Mouse (Mus musculus) hindbrain, embryonic 12.5 days (tissue): ENCODE results near the gene Nfe2l2. TPM values are rescaled to one million over a fixed set of nuclear protein-coding genes. Genes with fewer than 3 reads are reported as not detected.
A peak's percentile ranks its signal among the peaks of the same experiment; 100 is the strongest.

Experiments
- ATAC-seq: fragments of 200-750 bp; cut with Nextera tagmentation; 2 replicates; pipeline ENCODE4 v1.8.0; 2017; ENCODE audit warnings: moderate TSS enrichment; ENCODE audit not compliant: low FRiP score
- H3K27ac ChIP-seq: fragments of 300-500 bp; sonication (generic); 2 replicates; pipeline ENCODE4 v1.5.1; 2016; ENCODE audit warnings: mild to moderate bottlenecking
- H3K27me3 ChIP-seq: fragments of 300-500 bp; sonication (generic); 2 replicates; pipeline ENCODE4 v1.6.1; 2016; ENCODE audit warnings: mild to moderate bottlenecking
- H3K36me3 ChIP-seq: fragments of 300-500 bp; sonication (generic); 2 replicates; pipeline ENCODE4 v1.6.1; 2016; ENCODE audit warnings: mild to moderate bottlenecking
- H3K4me1 ChIP-seq: fragments of 300-500 bp; sonication (generic); 2 replicates; pipeline ENCODE4 v1.6.1; 2016
- H3K4me2 ChIP-seq: fragments of 300-500 bp; sonication (generic); replicated peaks from 2 replicates; pipeline ENCODE4 v1.6.1; 2016; ENCODE audit warnings: mild to moderate bottlenecking
- H3K4me3 ChIP-seq: fragments of 300-500 bp; sonication (generic); 2 replicates; pipeline ENCODE4 v1.5.1; 2016; ENCODE audit warnings: mild to moderate bottlenecking
- H3K9ac ChIP-seq: fragments of 300-500 bp; sonication (generic); 2 replicates; pipeline ENCODE4 v1.6.1; 2016; ENCODE audit warnings: mild to moderate bottlenecking, moderate library complexity
- H3K9me3 ChIP-seq: fragments of 300-500 bp; sonication (generic); replicated peaks from 2 replicates; pipeline ENCODE4 v1.6.1; 2016; ENCODE audit warnings: mild to moderate bottlenecking
- WGBS: fragments of 180-500 bp; shearing (Covaris S2); methylation state at CpG from one replicate; pipeline ENCODE4 v1.1.7; 2016; 5-methylcytosine and 5-hydroxymethylcytosine counted together
- polyA plus RNA-seq: library from polyadenylated mRNA; unstranded; fragments of >200 nt; fragmentation: Nextera tagmentation; extraction: Ambion mirVana; gene quantifications from 2 replicates; pipeline ENCODE4 v1.2.1, GENCODE M21; 2016

Nfe2l2 gene
- polyA plus RNA-seq, 1 experiment from 2014 or later, result 20.0 TPM

DNA sequence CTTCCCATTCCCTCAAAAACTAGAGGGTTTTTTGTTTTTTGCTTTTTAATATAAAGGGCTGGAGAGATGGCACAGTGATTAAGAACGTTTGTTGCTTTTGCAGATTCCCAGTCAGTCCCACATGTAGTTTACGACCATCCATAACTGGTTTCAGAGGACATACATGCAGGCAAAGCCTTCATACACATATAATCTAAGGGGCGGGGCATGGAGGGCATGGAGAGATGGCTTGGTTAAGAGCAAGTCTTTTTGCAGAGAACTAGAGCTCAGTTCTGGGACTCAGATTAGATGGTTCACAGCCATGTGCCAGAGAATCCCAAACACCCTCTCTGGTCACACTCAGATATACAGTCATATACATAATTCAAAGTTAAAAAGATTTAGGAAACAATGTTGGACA lies 31.9 kb downstream of the Nfe2l2 start:
- no peak overlapping the region for H3K4me2 ChIP-seq
- no peak overlapping the region for H3K27ac ChIP-seq
- H3K36me3 ChIP-seq, result no peaks in the 10 kb centered on the region
- ATAC-seq, result no peak
- 82% methylated on average over 3 of the region's 3 CpGs for WGBS
- H3K27me3 ChIP-seq, result no peaks in the 10 kb centered on the region
- no peak overlapping the region for H3K4me3 ChIP-seq
- H3K4me1 ChIP-seq, result peaks cover 4% of the 10 kb centered on the region
- no peak overlapping the region for H3K9ac ChIP-seq
- no peaks in the 10 kb centered on the region for H3K9me3 ChIP-seq

DNA sequence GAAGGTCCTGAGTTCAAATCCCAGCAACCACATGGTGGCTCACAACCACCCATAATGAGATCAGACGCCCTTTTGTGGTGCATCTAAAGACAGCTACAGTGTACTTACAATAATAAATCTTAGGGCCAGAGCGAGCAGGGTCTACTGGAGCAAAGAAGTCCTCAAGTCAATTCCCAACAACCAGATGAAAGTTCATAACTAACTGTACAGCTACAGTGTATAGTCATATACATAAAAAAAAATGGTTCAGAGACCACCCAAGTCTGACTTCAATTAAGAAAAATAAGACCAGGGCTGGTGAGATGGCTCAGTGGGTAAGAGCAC lies 33.1 kb downstream of the Nfe2l2 start:
- Histone ChIP-seq H3K4me1 (no peaks in the 10 kb centered on the region), H3K27me3 (no peaks in the 10 kb centered on the region), H3K36me3 (no peaks in the 10 kb centered on the region), H3K9ac (no peak overlapping the region), H3K4me2 (no peak overlapping the region), H3K27ac (no peak overlapping the region), H3K9me3 (no peaks in the 10 kb centered on the region), H3K4me3 (no peak overlapping the region)
- WGBS, result 89% methylated on average over 2 of the region's 2 CpGs
- ATAC-seq, result no peak

DNA sequence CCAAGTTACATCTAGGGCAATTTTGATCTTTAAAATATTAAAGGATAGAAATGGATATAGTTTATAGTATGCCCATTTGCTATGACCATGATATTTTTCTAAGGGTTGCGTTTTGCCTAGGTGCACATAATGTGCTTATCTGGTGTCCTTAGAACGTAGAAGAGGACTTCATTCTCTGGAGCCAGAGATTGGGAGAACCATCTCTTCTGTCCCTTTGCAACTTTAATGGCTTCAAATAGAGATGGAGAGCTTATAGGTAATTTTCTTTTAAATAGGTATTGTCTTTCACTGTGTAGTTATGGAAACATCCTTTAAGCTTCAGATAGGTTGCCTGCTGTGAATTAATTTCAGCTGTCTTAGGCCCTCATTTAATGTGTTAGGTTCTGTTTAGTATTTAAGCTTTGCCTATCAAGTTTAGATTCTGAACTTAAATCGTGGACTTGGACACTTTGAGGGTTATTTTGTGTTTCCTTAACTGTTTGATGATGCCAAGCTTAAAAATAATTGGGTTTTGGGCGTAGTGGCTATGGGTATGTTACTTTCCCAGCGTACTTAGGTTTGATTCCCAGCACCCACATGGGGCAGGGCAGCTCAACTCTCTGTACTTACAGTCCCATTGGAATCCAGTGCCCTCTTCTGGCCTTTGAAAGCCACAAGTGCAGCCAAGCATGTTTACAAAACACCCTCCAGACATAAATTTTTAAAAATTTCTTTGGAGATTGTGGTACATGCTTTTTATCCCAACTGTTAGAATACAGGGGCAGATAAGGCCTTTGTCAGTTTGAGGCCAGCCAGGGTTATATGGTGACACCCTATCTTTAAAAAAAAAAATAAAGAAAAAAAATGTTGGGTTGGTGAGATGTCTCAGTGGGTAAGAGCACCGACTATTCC lies 33.8 kb downstream of the Nfe2l2 start:
- no peaks in the 10 kb centered on the region for H3K9me3 ChIP-seq
- no peaks in the 10 kb centered on the region for H3K27me3 ChIP-seq
- no peak overlapping the region for H3K4me2 ChIP-seq
- no peak overlapping the region for H3K9ac ChIP-seq
- no peak overlapping the region for H3K27ac ChIP-seq
- no peaks in the 10 kb centered on the region for H3K36me3 ChIP-seq
- 87% methylated on average over 6 of the region's 6 CpGs for WGBS
- H3K4me3 ChIP-seq, result no peak overlapping the region
- H3K4me1 ChIP-seq, result no peaks in the 10 kb centered on the region
- no peak for ATAC-seq

DNA sequence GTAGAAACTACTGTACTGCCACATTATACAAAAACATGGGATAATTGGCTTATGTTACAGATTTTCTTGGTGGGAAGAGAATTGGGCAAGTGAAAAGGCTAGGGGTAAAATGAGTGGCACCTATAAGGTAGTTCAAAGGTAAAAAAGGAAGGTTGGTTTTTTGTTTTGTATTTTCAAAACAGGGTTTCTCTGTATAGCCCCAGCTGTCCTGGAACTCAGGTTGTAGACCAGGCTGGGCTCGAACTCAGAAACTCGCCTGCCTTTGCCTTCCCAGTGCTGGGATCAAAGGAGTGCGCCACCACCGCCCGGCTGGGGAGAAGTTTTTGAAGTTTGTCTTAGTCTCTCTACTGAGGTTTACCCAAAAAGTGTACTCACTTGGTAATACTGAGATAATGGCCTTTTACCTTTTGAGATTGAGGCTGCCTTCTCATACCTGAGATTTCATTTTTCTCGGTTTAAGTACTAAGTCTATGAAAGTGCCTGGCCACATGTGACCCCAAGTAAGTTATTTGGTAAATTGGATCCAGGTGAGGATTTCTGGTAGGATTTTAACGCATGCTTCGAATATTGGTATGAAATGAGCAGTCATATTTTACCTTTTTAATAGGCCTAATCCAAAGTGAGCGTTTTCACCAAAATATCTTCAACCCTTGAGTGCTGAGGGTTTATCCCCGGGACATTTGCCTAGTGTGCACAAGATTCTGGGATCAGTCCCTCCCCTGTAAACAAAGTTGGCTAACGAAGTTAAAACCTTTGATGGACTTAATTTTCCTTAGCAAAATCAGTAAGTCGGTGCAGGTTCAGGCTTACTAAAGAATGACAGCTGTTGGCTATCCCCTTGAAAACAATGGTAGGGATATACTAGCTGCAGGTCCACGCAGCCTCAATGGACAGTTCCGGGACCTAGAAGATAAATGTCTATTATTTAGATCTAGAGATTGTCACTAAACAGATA lies 34.7 kb downstream of the Nfe2l2 start:
- 44% methylated on average over 14 of the region's 14 CpGs for WGBS
- no peak overlapping the region for H3K9ac ChIP-seq
- H3K4me2 ChIP-seq, result no peak overlapping the region
- H3K36me3 ChIP-seq, result peaks cover 3% of the 10 kb centered on the region; the same call in 1 of the 2 replicates
- no peak overlapping the region for H3K27ac ChIP-seq
- H3K27me3 ChIP-seq, result no peaks in the 10 kb centered on the region
- no peak for ATAC-seq
- H3K4me1 ChIP-seq, result no peaks in the 10 kb centered on the region
- no peaks in the 10 kb centered on the region for H3K9me3 ChIP-seq
- no peak overlapping the region for H3K4me3 ChIP-seq

DNA sequence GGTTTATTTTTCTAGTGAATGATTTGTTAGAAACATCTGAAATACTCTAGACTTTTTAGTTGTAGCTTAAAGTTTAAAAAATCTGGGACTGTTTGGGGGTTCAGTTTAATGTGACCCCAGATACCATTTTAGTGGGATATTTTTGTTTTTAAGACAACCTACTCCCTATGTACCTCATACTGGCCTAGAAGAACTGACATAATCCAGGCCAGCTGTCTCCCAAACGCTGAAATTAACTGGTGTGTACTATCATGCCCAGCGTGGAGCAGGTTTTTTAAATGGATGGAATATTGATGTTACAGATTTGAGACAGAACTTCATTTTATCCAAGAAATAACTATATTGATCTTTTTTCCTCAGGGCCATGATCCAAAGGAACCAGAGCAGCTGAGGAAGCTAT lies 43.3 kb downstream of the Nfe2l2 start:
- H3K9me3 ChIP-seq, result no peaks in the 10 kb centered on the region
- peak overlapping the region; percentile 86 for H3K4me2 ChIP-seq
- peaks cover 20% of the 10 kb centered on the region for H3K4me1 ChIP-seq
- peak overlapping the region; percentile 98; the same call in 1 of the 2 replicates for H3K9ac ChIP-seq
- peak overlapping the region; percentile 94 for H3K4me3 ChIP-seq
- H3K36me3 ChIP-seq, result peaks cover 27% of the 10 kb centered on the region
- H3K27ac ChIP-seq, result no peak overlapping the region
- WGBS, result 40% methylated on average over 2 of the region's 2 CpGs
- H3K27me3 ChIP-seq, result no peaks in the 10 kb centered on the region
- no peak for ATAC-seq

DNA sequence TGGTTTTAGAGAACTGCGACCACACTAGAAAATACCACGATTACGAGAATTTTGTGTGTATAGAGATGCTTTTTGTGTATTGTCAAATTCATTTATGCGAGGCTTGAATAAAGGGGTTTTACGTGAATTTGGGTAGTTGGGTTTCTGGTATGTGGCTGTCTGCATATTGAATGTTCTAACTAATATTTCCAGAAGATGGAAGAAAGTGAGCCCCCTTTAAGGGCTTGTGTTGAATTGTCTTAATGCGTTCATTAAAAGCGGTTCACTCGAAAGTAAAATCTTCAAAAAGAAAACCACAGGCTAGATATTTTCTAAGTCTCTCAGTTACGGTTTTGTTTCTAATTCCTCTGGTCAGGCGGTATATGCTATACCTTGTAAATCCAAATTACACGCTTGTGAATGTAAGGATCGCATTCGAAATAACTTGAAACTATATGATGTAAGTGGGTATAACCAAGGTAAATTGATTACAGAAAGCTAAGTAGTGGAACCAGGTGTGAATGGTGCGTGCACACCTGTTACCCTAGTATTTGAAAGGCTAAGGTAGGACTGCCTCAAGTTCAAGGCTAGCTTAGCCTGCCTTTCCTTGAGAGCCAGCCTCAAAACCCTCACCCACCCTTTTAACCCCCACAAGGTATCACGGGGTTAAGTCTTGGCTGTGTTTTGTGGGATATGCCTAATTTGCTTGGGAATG lies 44.0 kb downstream of the Nfe2l2 start:
- peak overlapping the region; percentile 96 for H3K27ac ChIP-seq
- H3K4me3 ChIP-seq, result peak overlapping the region; percentile 94
- H3K9me3 ChIP-seq, result no peaks in the 10 kb centered on the region
- H3K4me2 ChIP-seq, result peak overlapping the region; percentile 86
- peak overlapping the region; percentile 98 for H3K9ac ChIP-seq
- WGBS, result 4% methylated on average over 15 of the region's 15 CpGs
- H3K4me1 ChIP-seq, result peaks cover 20% of the 10 kb centered on the region
- peaks cover 27% of the 10 kb centered on the region for H3K36me3 ChIP-seq
- ATAC-seq, result no peak
- no peaks in the 10 kb centered on the region for H3K27me3 ChIP-seq

DNA sequence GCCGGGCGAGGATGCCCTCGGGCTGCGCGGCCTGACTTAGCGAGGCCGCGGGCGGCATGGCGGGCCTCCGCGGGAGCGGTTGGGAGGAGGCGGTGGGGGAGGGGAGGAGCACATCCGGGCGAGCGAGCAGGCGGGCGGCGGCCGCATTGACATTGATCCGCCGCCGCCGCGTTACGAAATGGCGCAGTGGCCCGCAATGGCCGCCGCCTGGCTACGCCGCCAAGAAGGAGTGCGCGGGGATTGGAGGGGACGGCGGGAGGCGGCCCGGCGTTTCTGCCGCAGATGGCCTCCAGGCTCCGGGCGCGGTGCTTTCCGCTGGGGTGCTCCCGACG lies 44.8 kb downstream of the Nfe2l2 start:
- WGBS, result under 1% methylated on average over 34 of the region's 47 CpGs
- Histone ChIP-seq H3K9ac (peak overlapping the region; percentile 98), H3K27me3 (no peaks in the 10 kb centered on the region), H3K4me3 (peak overlapping the region; percentile 94), H3K9me3 (no peaks in the 10 kb centered on the region), H3K4me2 (peak overlapping the region; percentile 86), H3K36me3 (peaks cover 22% of the 10 kb centered on the region), H3K27ac (peak overlapping the region; percentile 96), H3K4me1 (peaks cover 20% of the 10 kb centered on the region)
- ATAC-seq, result peak; percentile 74

DNA sequence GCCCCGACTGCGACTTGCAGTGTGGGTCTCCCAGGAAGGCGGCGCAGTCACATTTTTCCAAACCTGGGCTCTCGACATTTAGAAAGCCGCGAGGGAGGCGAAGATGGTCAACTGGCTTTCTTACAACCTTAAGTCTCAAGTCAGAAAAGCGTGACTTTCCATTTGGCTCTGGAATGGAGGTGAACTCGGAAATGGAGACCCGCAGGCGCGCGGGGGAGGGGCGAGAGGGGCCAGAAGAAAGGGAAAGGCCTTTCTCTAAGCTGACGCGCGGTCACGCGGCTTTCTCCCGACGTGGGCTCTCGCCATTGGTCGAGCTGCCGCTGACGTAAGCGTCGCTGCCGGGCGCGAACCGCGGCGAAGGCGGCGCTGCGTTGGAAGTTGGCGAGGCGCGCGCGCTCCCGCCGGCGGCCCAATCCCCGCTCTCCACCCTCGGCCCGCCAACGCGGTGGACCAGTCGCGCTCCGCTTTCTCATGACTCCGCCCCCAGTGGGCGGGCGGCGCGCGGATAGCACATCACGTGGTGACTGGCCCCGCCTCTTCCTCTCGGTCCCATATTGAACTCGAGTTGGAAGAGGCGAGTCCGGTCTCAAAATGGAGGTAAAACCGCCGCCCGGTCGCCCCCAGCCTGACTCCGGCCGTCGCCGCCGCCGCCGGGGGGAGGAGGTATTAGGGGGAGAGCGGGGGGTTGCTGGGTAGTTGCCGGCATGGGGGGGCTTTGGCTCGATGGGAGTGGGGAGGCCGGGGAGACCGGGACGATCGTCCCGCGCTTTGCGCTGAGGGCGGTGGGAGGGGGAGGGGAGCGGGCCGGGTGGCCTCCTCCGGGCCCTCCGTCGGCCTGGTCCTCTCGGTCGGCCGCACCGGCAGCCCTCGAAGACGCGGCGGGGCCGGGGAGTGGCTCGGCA lies 45.5 kb downstream of the Nfe2l2 start, which contains the start of gene Hnrnpa3:
Hnrnpa3 (plus strand) TSS at position 535 of the 902 bp plus-strand sequence.
- ATAC-seq, result peak; percentile 96
- Histone ChIP-seq H3K9ac (peak within 1 kb of the TSS; percentile 98), H3K27me3 (no peaks in the 10 kb centered on the region), H3K4me2 (peak within 1 kb of the TSS; percentile 86), H3K36me3 (peaks cover 17% of the 10 kb centered on the region), H3K27ac (peak within 1 kb of the TSS; percentile 96), H3K4me1 (peaks cover 20% of the 10 kb centered on the region), H3K4me3 (peak within 1 kb of the TSS; percentile 94), H3K9me3 (no peaks in the 10 kb centered on the region)
- WGBS, result under 1% methylated on average over 95 of the region's 102 CpGs

DNA sequence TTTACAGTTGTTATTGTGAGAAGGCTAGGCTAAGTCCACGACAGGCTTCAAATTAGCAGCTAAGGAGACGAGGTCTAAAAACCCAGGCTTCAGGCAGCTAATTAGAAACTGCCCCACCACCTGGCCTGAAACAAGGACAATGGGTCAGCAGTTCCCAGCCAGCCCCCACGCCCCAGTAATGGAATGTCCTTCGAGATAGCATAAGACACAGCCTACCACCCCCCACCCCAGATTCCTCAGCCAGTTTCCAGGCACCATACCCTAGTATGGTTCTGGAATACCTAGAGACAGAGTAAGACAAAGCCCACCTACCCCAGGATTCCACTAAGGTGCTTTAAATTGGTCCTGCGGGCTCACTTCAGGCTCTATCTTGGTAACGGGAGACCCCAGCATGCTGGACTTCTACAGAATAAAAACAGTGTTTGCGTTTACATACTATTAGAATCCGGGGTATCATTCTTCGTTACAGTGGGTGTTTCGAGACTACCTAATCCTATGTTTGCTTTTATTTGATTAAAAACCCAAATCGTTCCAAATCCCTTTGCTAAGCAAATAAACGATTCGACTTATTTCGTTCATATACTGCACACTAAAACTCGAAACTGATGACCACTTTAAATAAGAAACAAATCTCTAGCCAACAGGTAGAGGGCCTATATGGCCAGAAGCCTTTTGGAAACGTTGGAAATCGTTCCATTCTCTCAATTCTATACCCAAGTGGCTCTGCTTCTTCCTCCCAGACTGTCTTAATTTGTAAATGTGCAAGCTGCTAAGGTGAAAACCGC lies 46.3 kb downstream of the Nfe2l2 start:
- H3K9me3 ChIP-seq, result no peaks in the 10 kb centered on the region
- peaks cover 8% of the 10 kb centered on the region for H3K36me3 ChIP-seq
- H3K27ac ChIP-seq, result peak overlapping the region; percentile 96
- peak overlapping the region; percentile 94 for H3K4me3 ChIP-seq
- 0 out of 2 replicates have a peak, but pooled peaks have one; percentile 9 for ATAC-seq
- peaks cover 20% of the 10 kb centered on the region for H3K4me1 ChIP-seq
- no peaks in the 10 kb centered on the region for H3K27me3 ChIP-seq
- 3% methylated on average over 18 of the region's 18 CpGs for WGBS
- peak overlapping the region; percentile 62 for H3K4me2 ChIP-seq
- peak overlapping the region; percentile 87 for H3K9ac ChIP-seq

DNA sequence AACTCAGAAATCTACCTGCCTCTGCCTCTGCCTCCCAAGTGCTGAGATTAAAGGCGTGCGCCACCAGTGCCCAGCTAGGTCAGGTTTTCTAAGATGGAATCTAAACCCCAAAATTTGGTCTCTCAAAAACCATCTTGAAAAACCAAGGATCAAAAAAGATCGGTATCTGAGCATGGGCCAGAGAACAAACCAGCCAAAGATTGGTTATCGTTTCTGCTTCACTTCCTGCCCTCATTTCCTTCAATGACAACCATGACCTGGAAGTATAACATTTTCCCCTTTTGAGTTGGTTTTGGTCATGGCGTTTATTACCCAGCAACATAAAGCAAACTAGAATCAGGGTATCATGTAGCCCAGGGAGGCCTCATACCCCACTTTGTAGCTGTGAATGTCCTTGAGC lies 47.5 kb downstream of the Nfe2l2 start:
- no peak overlapping the region for H3K4me2 ChIP-seq
- H3K4me3 ChIP-seq, result no peak overlapping the region
- no peak overlapping the region for H3K9ac ChIP-seq
- no peaks in the 10 kb centered on the region for H3K9me3 ChIP-seq
- no peak for ATAC-seq
- H3K36me3 ChIP-seq, result no peaks in the 10 kb centered on the region
- WGBS, result 98% methylated on average over 5 of the region's 5 CpGs
- no peaks in the 10 kb centered on the region for H3K27me3 ChIP-seq
- H3K27ac ChIP-seq, result no peak overlapping the region
- peaks cover 20% of the 10 kb centered on the region for H3K4me1 ChIP-seq

DNA sequence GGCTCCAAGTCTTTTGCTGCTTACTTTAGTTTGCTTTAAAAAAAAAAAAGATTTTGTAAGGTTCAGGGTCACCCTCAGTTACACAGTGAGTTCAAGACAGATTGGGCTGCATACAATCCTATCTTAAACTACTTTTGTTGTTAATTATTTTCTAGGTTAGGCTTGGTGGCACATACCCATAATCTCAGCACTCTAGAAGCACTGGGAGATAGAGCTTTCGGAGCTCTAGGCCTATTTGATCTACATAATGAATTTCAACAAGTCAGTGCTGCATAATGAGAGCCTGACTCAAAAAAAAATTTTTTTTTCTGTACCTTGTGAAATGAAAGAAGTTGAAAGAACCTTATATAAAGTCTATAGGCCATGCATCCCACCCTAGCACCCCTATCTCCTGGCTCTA lies 49.8 kb downstream of the Nfe2l2 start:
- Histone ChIP-seq H3K4me3 (no peak overlapping the region), H3K4me2 (no peak overlapping the region), H3K27me3 (no peaks in the 10 kb centered on the region), H3K9ac (no peak overlapping the region), H3K4me1 (peaks cover 9% of the 10 kb centered on the region), H3K36me3 (no peaks in the 10 kb centered on the region), H3K27ac (no peak overlapping the region), H3K9me3 (no peaks in the 10 kb centered on the region)
- ATAC-seq, result no peak
- WGBS, result 79% methylated on average over 1 of the region's 1 CpGs
